Mouse (Mus musculus) intestine, embryonic 16.5 days (tissue): ENCODE measurements at regions not wholly inside any gene's neighbourhood (a gene's known extent, or its start where the extent isn't known, plus 50 kb on each side); places are given as distances from the start of the nearest gene placed in this dataset.

Experiments used
- ATAC-seq: fragments of 200-750 bp; cut with Nextera tagmentation; 2 replicates; pipeline ENCODE4 v1.8.0; 2017; ENCODE audit warnings: moderate TSS enrichment, moderate library complexity
- H3K27ac ChIP-seq: fragments of 300-500 bp; sonication (generic); 2 replicates; pipeline ENCODE4 v1.5.1; 2014; ENCODE audit warnings: mild to moderate bottlenecking, low read length
- H3K27me3 ChIP-seq: fragments of 300-500 bp; sonication (generic); replicated peaks from 2 replicates; pipeline ENCODE4 v1.6.1; 2014; ENCODE audit warnings: low read length, control low read depth, mixed read lengths; ENCODE audit not compliant: control insufficient read depth, insufficient read depth
- H3K36me3 ChIP-seq: fragments of 300-500 bp; sonication (generic); 2 replicates; pipeline ENCODE4 v1.6.1; 2014; ENCODE audit warnings: low read length, control low read depth; ENCODE audit not compliant: control insufficient read depth, insufficient read depth
- H3K4me1 ChIP-seq: fragments of 300-500 bp; sonication (generic); 2 replicates; pipeline ENCODE4 v1.6.1; 2014; ENCODE audit warnings: low read length, control low read depth, mixed read lengths; ENCODE audit not compliant: control insufficient read depth, insufficient read depth
- H3K4me2 ChIP-seq: fragments of 300-500 bp; sonication (generic); 2 replicates; pipeline ENCODE4 v1.6.1; 2014; ENCODE audit warnings: low read depth, low read length, control low read depth
- H3K4me3 ChIP-seq: fragments of 300-500 bp; sonication (generic); 2 replicates; pipeline ENCODE4 v1.5.1; 2014; ENCODE audit warnings: mild to moderate bottlenecking, low read length
- H3K9ac ChIP-seq: fragments of 300-500 bp; sonication (generic); 2 replicates; pipeline ENCODE4 v1.6.1; 2014; ENCODE audit warnings: low read depth, low read length
- H3K9me3 ChIP-seq: fragments of 300-500 bp; sonication (generic); 2 replicates; pipeline ENCODE4 v1.6.1; 2016; ENCODE audit warnings: low read length, control low read depth; ENCODE audit not compliant: control insufficient read depth
- WGBS: fragments of 180-500 bp; shearing (Covaris S2); extraction: QIAGEN DNeasy Blood & Tissue Kit; methylation state at CpG from one replicate; pipeline ENCODE4 v1.1.7; 2014; 5-methylcytosine and 5-hydroxymethylcytosine counted together

DNA sequence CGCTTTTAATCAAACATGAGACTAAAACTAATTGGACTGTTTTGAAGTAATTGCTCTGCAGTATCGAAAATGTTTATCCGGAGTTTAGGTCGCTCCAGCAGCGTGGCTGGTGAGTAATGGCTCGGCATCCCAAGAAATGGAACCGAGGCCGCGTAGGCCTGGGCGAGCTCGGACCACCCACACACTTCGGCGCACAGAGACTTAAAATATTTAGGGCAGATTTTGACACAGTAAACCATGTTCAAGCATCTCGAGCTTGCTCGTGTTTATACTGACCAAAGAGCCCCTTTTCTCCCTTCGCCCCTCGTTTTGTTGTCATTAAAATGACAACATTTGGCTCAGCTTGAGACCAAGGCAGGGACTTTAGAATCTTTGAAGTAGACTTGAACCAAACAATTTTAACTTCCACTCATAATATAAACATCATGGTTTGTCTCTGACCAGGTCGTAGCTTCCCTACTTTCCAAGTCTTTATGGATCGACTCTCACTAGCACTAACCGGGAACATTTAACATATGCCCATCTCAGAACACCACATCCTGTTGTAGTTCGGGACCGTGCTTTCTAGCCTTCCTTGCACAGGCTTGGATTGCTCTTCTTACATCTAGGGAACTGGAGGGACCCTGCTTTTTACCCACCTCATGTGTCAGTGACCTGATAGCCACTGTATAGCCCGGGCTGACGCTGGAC is 223.0 kb upstream of the Map3k1 start:
- no peaks in the 10 kb centered on the region for H3K9me3 ChIP-seq
- 52% methylated on average over 24 of the region's 24 CpGs for WGBS
- peak; percentile 83 for ATAC-seq

DNA sequence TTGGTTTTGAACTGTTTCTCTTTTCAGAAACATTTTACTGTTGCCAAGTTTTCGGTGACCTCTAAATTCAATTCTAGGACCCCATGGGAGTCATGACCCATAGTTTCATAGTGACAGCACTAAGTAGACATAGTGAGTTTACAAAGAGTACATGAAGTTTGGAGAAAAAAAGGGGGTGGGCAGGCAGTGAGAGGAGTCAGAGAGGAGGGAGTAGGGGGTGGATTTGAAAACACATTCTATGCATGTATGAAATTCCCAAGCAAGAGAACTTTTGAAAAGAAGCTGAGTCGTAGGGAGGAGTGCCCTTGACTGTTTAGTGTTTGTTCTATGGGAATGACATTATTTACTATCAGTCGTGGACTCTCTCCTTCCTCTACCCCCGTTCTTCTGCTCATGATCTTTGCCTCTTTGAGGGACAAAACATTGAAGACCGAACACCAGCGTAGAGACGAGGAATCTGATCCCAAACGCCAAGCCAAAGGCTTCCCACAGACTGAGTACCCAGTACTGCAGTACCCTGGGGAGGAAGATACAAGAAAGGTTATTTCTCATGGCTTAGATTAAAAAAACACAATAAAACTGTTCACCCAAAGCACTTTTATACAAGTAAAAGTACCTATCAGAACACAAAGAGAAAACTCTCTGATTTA is 229.1 kb upstream of the Map3k1 start:
- no peaks in the 10 kb centered on the region for H3K9me3 ChIP-seq
- H3K27me3 ChIP-seq = no peaks in the 10 kb centered on the region
- no peak overlapping the region for H3K27ac ChIP-seq
- ATAC-seq = no peak
- no peaks in the 10 kb centered on the region for H3K4me1 ChIP-seq
- no peak overlapping the region for H3K4me3 ChIP-seq
- WGBS = 69% methylated on average over 8 of the region's 8 CpGs
- no peak overlapping the region for H3K4me2 ChIP-seq
- no peak overlapping the region for H3K9ac ChIP-seq
- no peaks in the 10 kb centered on the region for H3K36me3 ChIP-seq

More for the DNA sequence above, 223.0 kb upstream of the Map3k1 start:
- Histone ChIP-seq H3K27me3 (no peaks in the 10 kb centered on the region), H3K4me2 (no peak overlapping the region), H3K4me1 (no peaks in the 10 kb centered on the region), H3K36me3 (no peaks in the 10 kb centered on the region), H3K9ac (no peak overlapping the region), H3K4me3 (no peak overlapping the region), H3K27ac (peak overlapping the region; percentile 64)

DNA sequence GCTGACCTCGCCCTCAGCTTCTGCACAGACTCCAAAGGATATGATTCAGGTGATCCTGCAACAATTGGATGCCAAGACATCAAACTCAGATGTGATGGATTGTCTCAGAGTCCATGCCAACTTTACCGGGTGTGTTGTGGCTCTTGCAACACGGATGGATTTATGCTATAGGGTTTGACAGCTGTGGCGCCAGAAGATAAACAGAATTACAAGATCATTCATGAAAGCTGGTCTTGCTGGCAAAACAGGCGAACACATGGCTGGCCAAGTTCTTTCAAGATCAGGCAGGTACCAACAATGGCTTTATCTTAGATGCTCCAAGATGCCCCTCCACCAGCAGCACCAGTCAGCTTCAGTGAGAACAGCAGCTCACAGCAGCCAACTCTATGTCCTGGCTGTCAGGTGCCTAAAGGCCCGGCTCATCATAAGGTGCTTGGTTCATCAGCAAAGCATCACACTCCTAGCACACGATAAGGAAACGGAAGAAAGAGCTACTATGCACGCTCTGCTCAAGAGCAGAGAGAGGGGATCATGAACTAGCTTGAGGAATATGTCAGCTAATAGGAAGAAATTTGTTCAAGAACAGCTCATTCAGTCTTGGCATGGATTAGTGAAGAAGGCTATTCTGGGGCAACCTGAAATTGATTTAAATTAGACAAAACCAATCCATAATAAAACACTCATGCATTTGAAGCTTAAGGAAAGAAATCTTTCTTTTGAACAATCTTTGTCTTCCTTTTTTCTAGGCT is 229.9 kb upstream of the Map3k1 start:
- no peak overlapping the region for H3K9ac ChIP-seq
- H3K4me1 ChIP-seq = peaks cover 4% of the 10 kb centered on the region; the same call in 1 of the 2 replicates
- no peak for ATAC-seq
- WGBS = 84% methylated on average over 9 of the region's 9 CpGs
- H3K27me3 ChIP-seq = no peaks in the 10 kb centered on the region
- H3K4me3 ChIP-seq = no peak overlapping the region
- H3K4me2 ChIP-seq = no peak overlapping the region
- H3K27ac ChIP-seq = no peak overlapping the region
- no peaks in the 10 kb centered on the region for H3K36me3 ChIP-seq
- H3K9me3 ChIP-seq = no peaks in the 10 kb centered on the region

DNA sequence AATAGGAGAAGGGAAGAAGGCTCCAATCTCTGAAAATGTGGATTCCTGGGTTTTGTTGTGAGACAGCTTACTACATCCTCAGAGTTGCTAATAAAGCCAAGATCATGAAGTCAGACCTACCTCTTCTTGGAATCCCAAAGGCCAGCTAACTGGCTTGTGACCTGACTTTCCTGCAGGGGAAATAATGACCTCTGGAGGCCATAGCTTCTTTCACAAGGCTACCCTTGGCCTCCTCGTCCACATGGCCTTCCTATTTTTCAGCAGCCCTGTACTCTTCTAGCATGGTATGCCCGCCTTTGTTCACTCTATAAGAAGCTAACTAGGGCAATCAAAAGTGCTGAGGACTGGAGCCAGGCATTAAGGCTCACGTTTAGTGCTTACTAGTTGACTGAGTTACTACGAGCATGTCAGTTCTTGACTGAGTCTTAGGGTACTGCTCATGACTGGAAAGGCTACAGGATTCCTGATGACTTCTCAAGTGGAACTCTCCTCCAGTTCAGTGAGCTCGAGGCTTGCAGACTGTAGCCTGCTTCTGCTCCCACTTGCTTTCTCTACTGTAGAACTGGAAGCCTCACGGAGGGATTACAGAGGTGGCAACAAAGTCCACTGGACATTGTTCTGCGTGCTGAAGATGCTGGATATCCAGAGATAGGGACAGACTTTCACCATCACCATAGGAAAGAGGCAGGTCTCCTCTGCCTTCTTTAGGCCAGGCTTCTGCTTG is 230.8 kb upstream of the Map3k1 start:
- WGBS = 86% methylated on average over 7 of the region's 7 CpGs
- no peak overlapping the region for H3K9ac ChIP-seq
- no peaks in the 10 kb centered on the region for H3K36me3 ChIP-seq
- no peak overlapping the region for H3K4me3 ChIP-seq
- no peaks in the 10 kb centered on the region for H3K27me3 ChIP-seq
- no peak for ATAC-seq
- no peak overlapping the region for H3K4me2 ChIP-seq
- no peaks in the 10 kb centered on the region for H3K9me3 ChIP-seq
- H3K4me1 ChIP-seq = peaks cover 6% of the 10 kb centered on the region; the same call in 1 of the 2 replicates
- no peak overlapping the region for H3K27ac ChIP-seq

DNA sequence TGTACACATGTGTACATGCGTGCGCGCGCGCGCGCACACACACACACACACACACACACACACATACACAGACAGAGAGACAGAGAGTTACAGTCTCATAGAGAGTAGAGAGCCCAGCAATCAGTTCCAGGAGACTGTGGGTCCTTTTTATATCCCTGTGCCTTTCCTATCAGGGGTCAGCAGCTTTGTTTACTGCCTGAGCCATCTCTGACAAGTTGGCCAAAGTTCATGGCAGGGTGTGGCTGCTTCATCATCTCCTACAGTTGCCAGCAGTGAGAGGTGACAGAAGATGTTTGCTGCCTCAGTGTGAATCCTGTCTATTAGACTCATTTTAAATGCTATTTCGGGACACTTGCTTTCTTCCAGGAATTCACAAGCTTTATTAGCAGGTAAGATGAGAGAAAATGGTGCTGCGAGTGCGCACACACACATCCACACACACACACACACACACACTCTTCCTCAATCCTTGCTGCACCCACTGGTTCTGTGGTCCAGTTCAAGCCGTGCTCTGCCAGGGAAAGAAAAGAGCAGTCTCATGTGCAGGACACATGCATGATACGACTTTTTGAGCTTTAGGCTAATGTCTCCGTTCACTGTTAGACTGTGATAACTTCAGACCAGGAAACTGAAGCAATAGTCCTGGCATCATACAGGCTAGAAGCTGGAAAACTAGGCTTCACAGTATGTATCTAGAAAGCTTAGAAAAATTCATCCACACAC is 234.9 kb upstream of the Map3k1 start:
- Histone ChIP-seq H3K4me1 (peaks cover 11% of the 10 kb centered on the region), H3K9ac (no peak overlapping the region), H3K9me3 (no peaks in the 10 kb centered on the region), H3K4me3 (no peak overlapping the region), H3K4me2 (no peak overlapping the region), H3K36me3 (no peaks in the 10 kb centered on the region), H3K27ac (no peak overlapping the region), H3K27me3 (no peaks in the 10 kb centered on the region)
- WGBS = 92% methylated on average over 13 of the region's 13 CpGs
- peak; percentile 72 for ATAC-seq

DNA sequence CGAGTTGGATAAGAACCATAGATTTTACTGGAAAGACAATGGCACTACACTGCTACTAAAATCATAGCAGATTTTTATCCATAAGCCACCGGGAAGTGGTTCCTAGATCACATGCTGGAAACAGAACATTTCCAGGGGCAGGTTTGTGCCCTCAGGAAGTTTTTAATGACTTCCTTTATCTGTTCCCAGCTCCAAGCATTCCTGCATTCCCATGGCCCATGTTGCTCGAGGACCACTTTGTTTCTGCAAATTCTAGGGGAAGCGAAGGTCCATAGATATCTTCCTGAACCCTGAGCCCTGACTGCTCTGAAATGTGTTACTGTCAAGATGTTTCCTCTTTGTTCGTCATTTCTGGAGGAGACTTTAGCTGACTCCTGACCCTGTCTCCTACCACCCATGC is 235.6 kb upstream of the Map3k1 start:
- Histone ChIP-seq H3K27me3 (no peaks in the 10 kb centered on the region), H3K9me3 (no peaks in the 10 kb centered on the region), H3K4me3 (no peak overlapping the region), H3K36me3 (no peaks in the 10 kb centered on the region), H3K9ac (no peak overlapping the region), H3K4me1 (peaks cover 11% of the 10 kb centered on the region), H3K27ac (no peak overlapping the region), H3K4me2 (no peak overlapping the region)
- ATAC-seq = no peak
- WGBS = 66% methylated on average over 5 of the region's 5 CpGs

DNA sequence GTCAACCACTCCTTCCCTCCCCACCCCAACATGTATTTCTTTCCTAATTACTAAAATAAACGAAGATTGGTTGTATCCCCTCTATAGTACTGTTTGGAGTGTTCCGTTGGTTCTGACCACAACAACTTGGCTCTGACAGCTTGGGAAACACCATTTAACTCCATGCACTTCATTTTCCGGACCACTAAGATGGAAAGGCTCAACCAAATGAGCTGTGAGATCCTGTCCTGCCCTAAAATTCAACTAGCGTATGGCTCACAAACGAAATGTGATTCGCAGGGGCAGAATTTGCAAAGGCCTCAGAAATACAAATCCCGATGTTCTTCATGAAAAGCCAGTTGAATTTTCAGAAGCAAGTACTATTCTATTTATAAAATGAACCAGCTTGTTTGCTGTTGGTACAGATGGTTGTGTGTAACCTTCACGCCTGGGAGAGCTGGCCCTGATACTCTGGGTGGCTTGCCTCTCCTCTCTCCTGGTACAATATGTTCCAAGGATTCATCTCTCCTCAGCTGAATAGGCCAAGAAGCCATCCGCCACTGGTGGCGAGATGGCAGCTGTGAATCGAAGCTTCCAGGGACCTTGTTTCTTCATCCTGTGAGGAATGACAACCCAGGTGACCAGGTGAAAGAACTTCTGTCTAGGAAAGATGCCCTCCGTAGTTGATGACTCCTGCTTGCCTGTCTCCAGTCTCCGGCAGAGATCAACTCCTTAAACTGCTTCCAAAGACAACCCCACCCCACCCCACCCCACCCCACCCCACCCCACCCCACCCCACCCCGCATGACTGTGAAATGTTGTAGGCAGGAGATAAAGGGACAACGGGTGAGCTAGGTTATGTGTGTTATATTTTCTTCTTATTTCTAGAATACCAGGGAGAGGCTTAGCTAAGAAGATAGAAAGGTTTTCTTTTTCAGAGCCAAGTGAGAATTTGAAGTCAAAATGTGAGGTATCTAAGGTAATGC is 237.7 kb upstream of the Map3k1 start:
- WGBS = 84% methylated on average over 15 of the region's 15 CpGs
- Histone ChIP-seq H3K4me1 (peaks cover 11% of the 10 kb centered on the region), H3K4me3 (no peak overlapping the region), H3K27ac (no peak overlapping the region), H3K4me2 (no peak overlapping the region), H3K27me3 (no peaks in the 10 kb centered on the region), H3K9ac (no peak overlapping the region), H3K9me3 (no peaks in the 10 kb centered on the region), H3K36me3 (no peaks in the 10 kb centered on the region)
- ATAC-seq = peak; percentile 56; the same call in 1 of the 2 replicates

DNA sequence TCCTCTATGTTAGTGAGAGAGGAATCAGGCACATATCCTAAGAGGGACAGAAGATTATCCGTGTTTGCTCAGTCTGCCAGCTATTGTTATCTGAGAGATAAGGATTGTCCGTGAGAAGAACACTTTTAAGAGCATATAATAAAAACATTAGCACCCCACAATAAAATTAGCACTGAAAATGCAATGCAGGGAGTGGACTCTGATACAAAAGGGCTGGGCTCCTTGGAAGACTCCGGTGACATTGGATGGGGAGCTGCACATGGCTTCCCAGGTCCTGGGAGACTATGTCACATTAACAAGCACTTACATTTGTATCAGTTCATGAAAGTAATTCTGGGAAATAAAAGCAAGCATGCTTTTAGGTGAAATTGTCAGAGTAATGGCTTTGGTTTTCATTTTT is 238.6 kb upstream of the Map3k1 start:
- Histone ChIP-seq H3K4me2 (no peak overlapping the region), H3K27me3 (no peaks in the 10 kb centered on the region), H3K27ac (no peak overlapping the region), H3K4me3 (no peak overlapping the region), H3K4me1 (peaks cover 11% of the 10 kb centered on the region), H3K36me3 (no peaks in the 10 kb centered on the region), H3K9ac (no peak overlapping the region), H3K9me3 (no peaks in the 10 kb centered on the region)
- 47% methylated on average over 3 of the region's 3 CpGs for WGBS
- ATAC-seq = peak; percentile 59
